Mouse (Mus musculus) MEL (cell line): Measurements from ENCODE around the gene Grip1. TPM values are rescaled to one million over a fixed set of nuclear protein-coding genes. Genes with fewer than 3 reads are reported as not detected.

Source experiments
- DNase-seq: peaks from one replicate; pipeline ENCODE4 v3.0.0; 2011; ENCODE audit warnings: low read depth, low spot score
- H3K27ac ChIP-seq: 2 replicates; pipeline ENCODE4 v1.5.1; 2012; ENCODE audit warnings: low read depth, mild to moderate bottlenecking, control low read depth, low read length, moderate library complexity; ENCODE audit not compliant: control insufficient read depth
- H3K27me3 ChIP-seq, 2 experiments: fragments of 150-350 bp in 1 of 2; sonication (generic) in 1 of 2; 2 replicates each; pipeline ENCODE4 v1.6.1; 2012; ENCODE audit warnings: low read length in 2 of 2, mild to moderate bottlenecking in 2 of 2, improper control_type of control experiment in 1 of 2, moderate library complexity in 1 of 2; ENCODE audit not compliant: insufficient read depth in 2 of 2, control insufficient read depth in 1 of 2
- H3K36me3 ChIP-seq, 2 experiments: 2 replicates each; pipeline ENCODE4 v1.6.1; 2012 to 2014; ENCODE audit warnings: low read length in 2 of 2, improper control_type of control experiment in 1 of 2, inconsistent platforms in 1 of 2, mild to moderate bottlenecking in 1 of 2; ENCODE audit not compliant: insufficient read depth in 2 of 2, control insufficient read depth in 1 of 2
- H3K4me1 ChIP-seq, 2 experiments: fragments of 150-350 bp in 1 of 2; sonication (generic) in 1 of 2; 2 replicates each; pipeline ENCODE4 v1.6.1; 2012; ENCODE audit warnings: low read length in 2 of 2, improper control_type of control experiment in 1 of 2, mild to moderate bottlenecking in 1 of 2; ENCODE audit not compliant: insufficient read depth in 2 of 2, control insufficient read depth in 1 of 2
- H3K4me3 ChIP-seq, 2 experiments: fragments of 150-350 bp in 1 of 2; sonication (generic) in 1 of 2; 2 replicates each; pipeline ENCODE4 v1.5.1; 2012; ENCODE audit warnings: low read depth in 2 of 2, low read length in 2 of 2, mild to moderate bottlenecking in 2 of 2, moderate library complexity in 2 of 2, control low read depth in 1 of 2, improper control_type of control experiment in 1 of 2; ENCODE audit not compliant: control insufficient read depth in 1 of 2, insufficient read depth in 1 of 2
- H3K79me2 ChIP-seq: 2 replicates; pipeline ENCODE4 v1.6.1; 2012; ENCODE audit warnings: mild to moderate bottlenecking, low read length, moderate library complexity; ENCODE audit not compliant: control insufficient read depth, poor library complexity, insufficient read depth
- H3K9ac ChIP-seq: 2 replicates; pipeline ENCODE4 v1.6.1; 2012; ENCODE audit warnings: low read depth, mild to moderate bottlenecking, control low read depth, low read length, moderate library complexity; ENCODE audit not compliant: control insufficient read depth, poor library complexity, severe bottlenecking
- H3K9me3 ChIP-seq: fragments of 150-350 bp; sonication (generic); replicated peaks from 2 replicates; pipeline ENCODE4 v1.6.1; 2012; ENCODE audit warnings: mild to moderate bottlenecking, low read length, improper control_type of control experiment, moderate library complexity; ENCODE audit not compliant: insufficient read depth
- CHD2 ChIP-seq: IDR thresholded peaks from 2 replicates; pipeline ENCODE4 v1.6.1; 2011; ENCODE audit warnings: low read length, improper control_type of control experiment
- CTCF ChIP-seq, 3 experiments: IDR thresholded peaks in 2 of 3; conservative IDR thresholded peaks in 1 of 3; 2 replicates each; pipeline ENCODE4 v1.5.1; 2011 to 2012; ENCODE audit warnings: low read length in 3 of 3, low read depth in 2 of 3, mild to moderate bottlenecking in 2 of 3, improper control_type of control experiment in 1 of 3, inconsistent platforms in 1 of 3, mixed read lengths in 1 of 3, moderate library complexity in 1 of 3; ENCODE audit not compliant: control insufficient read depth in 1 of 3, insufficient read depth in 1 of 3, poor library complexity in 1 of 3, severe bottlenecking in 1 of 3
- E2F4 ChIP-seq: IDR thresholded peaks from 2 replicates; pipeline ENCODE4 v1.6.1; 2011; ENCODE audit warnings: low read depth, low read length, improper control_type of control experiment, borderline replicate concordance
- ELF1 ChIP-seq: IDR thresholded peaks from 2 replicates; pipeline ENCODE4 v1.6.1; 2014; ENCODE audit warnings: low read depth, mild to moderate bottlenecking, inconsistent platforms, low read length, improper control_type of control experiment, moderate library complexity
- EP300 ChIP-seq, 2 experiments: IDR thresholded peaks; 2 replicates each; pipeline ENCODE4 v1.6.1; 2011; ENCODE audit warnings: improper control_type of control experiment in 2 of 2, low read length in 2 of 2, low read depth in 1 of 2, mild to moderate bottlenecking in 1 of 2
- GABPA ChIP-seq: IDR thresholded peaks from 2 replicates; pipeline ENCODE4 v1.6.1; 2012; ENCODE audit warnings: low read depth, mild to moderate bottlenecking, inconsistent platforms, low read length, improper control_type of control experiment, moderate library complexity
- HCFC1 ChIP-seq: IDR thresholded peaks from 2 replicates; pipeline ENCODE4 v1.6.1; 2012; ENCODE audit warnings: low read depth, mild to moderate bottlenecking, inconsistent platforms, low read length, improper control_type of control experiment, moderate library complexity
- KAT2A ChIP-seq: conservative IDR thresholded peaks from 2 replicates; pipeline ENCODE4 v1.6.1; 2012; ENCODE audit warnings: low read depth, low read length, improper control_type of control experiment, inconsistent platforms
- MAZ ChIP-seq: IDR thresholded peaks from 2 replicates; pipeline ENCODE4 v1.6.1; 2012; ENCODE audit warnings: low read depth, mild to moderate bottlenecking, inconsistent platforms, low read length, improper control_type of control experiment
- MEF2A ChIP-seq: IDR thresholded peaks from 2 replicates; pipeline ENCODE4 v1.6.1; 2014; ENCODE audit warnings: low read depth, mild to moderate bottlenecking, inconsistent platforms, low read length, improper control_type of control experiment; ENCODE audit not compliant: poor library complexity, insufficient replicate concordance, severe bottlenecking; ENCODE audit errors: extremely low read depth
- MXI1 ChIP-seq: IDR thresholded peaks from 2 replicates; pipeline ENCODE4 v1.6.1; 2011; ENCODE audit warnings: mild to moderate bottlenecking, low read depth, low read length, improper control_type of control experiment
- MYB ChIP-seq: IDR thresholded peaks from 2 replicates; pipeline ENCODE4 v1.6.1; 2011; ENCODE audit warnings: mild to moderate bottlenecking, low read depth, low read length, improper control_type of control experiment
- NELFE ChIP-seq: IDR thresholded peaks from 2 replicates; pipeline ENCODE4 v1.6.1; 2011; ENCODE audit warnings: low read depth, low read length, improper control_type of control experiment
- NRF1 ChIP-seq: IDR thresholded peaks from 2 replicates; pipeline ENCODE4 v1.6.1; 2014; ENCODE audit warnings: low read depth, mild to moderate bottlenecking, inconsistent platforms, low read length, improper control_type of control experiment, moderate library complexity; ENCODE audit not compliant: poor library complexity, insufficient read depth, severe bottlenecking
- POLR2AphosphoS5 ChIP-seq: IDR thresholded peaks from 2 replicates; pipeline ENCODE4 v1.6.1; 2012; ENCODE audit warnings: low read depth, borderline replicate concordance, mild to moderate bottlenecking, inconsistent platforms, low read length, moderate library complexity, mixed read lengths
- RAD21 ChIP-seq: IDR thresholded peaks from 2 replicates; pipeline ENCODE4 v1.6.1; 2011; ENCODE audit warnings: mild to moderate bottlenecking, low read depth, low read length, improper control_type of control experiment
- RCOR1 ChIP-seq: IDR thresholded peaks from 2 replicates; pipeline ENCODE4 v1.6.1; 2012; ENCODE audit warnings: low read depth, mild to moderate bottlenecking, inconsistent platforms, low read length, improper control_type of control experiment
- TAL1 ChIP-seq: IDR thresholded peaks from 2 replicates; pipeline ENCODE4 v1.6.1; 2012; ENCODE audit warnings: mild to moderate bottlenecking, inconsistent platforms, low read length, moderate library complexity, mixed read lengths
- USF1 ChIP-seq: IDR thresholded peaks from 2 replicates; pipeline ENCODE4 v1.6.1; 2014; ENCODE audit warnings: low read depth, mild to moderate bottlenecking, inconsistent platforms, low read length, improper control_type of control experiment, moderate library complexity
- USF2 ChIP-seq, 2 experiments: IDR thresholded peaks; 2 replicates each; pipeline ENCODE4 v1.6.1; 2011 to 2012; ENCODE audit warnings: improper control_type of control experiment in 2 of 2, low read length in 2 of 2, borderline replicate concordance in 1 of 2, inconsistent platforms in 1 of 2, low read depth in 1 of 2, mild to moderate bottlenecking in 1 of 2; ENCODE audit not compliant: insufficient read depth in 1 of 2
- ZMIZ1 ChIP-seq: IDR thresholded peaks from 2 replicates; pipeline ENCODE4 v1.6.1; 2012; ENCODE audit warnings: low read depth, mild to moderate bottlenecking, inconsistent platforms, low read length, improper control_type of control experiment, moderate library complexity
- ZNF384 ChIP-seq: IDR thresholded peaks from 2 replicates; pipeline ENCODE4 v1.6.1; 2012; ENCODE audit warnings: low read depth, mild to moderate bottlenecking, inconsistent platforms, low read length, improper control_type of control experiment
- polyA plus RNA-seq, 2 experiments: library from polyadenylated mRNA; stranded (reverse) in 1 of 2; unstranded in 1 of 2; fragments of >175 nt in 1 of 2; fragments of >200 nt in 1 of 2; gene quantifications; 2 replicates each; pipeline versions ENCODE4 v1.2.1 to v1.2.4; 2012; ENCODE audit warnings: low replicate concordance in 2 of 2, low read depth in 1 of 2; ENCODE audit not compliant: insufficient read length in 2 of 2, insufficient read depth in 1 of 2, missing spikeins in 1 of 2
- total RNA-seq: library from RNA; depleted of rRNA; stranded (reverse); fragments of 300-350 nt; gene quantifications from 2 replicates; pipeline ENCODE4 v1.2.3, GENCODE M21; 2012

The Grip1 gene
- total and polyA plus RNA-seq, 3 experiments, result 0.04 TPM; not detected in 2

DNA sequence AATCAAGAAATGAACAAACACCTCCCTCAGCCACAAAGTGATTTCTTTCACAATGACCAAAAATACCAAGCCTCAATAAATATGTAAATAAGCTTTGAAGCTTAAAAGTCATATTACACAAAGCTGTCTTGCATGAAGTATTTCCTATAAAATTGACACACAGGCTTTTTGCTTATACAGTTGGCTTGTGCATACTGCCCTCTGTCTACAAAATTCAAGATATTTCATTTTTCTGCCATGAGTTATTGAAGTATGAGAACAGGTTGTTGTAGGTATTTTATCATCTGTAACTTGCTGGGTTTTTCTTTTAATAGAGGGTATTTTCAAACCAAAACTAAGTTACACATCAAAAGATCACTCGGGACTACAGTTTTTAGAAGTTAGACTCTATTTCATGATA lies 326.0 kb downstream of the Grip1 start:
- DNase-seq, result no peak
- Histone ChIP-seq H3K27me3 (no peaks in the 10 kb centered on the region), H3K9me3 (no peaks in the 10 kb centered on the region), H3K4me1 (no peaks in the 10 kb centered on the region), H3K27ac (no peak overlapping the region), H3K36me3 (no peaks in the 10 kb centered on the region), H3K4me3 (no peak overlapping the region), H3K9ac (no peak overlapping the region), H3K79me2 (no peaks in the 10 kb centered on the region)
- TF ChIP-seq E2F4, result no peak
- no peak for TF ChIP-seq RAD21
- no peak for TF ChIP-seq EP300 (IDR thresholded peaks at IDR 0.05; ENCODE audit: low read depth in 1 of 2, low read length in 2 of 2)
- no peak for TF ChIP-seq MYB
- no peak for TF ChIP-seq USF2 (IDR thresholded peaks at IDR 0.05; ENCODE audit: borderline replicate concordance in 1 of 2, insufficient read depth in 1 of 2, low read depth in 1 of 2, low read length in 2 of 2)
- no peak for TF ChIP-seq NRF1
- TF ChIP-seq MEF2A, result no peak
- TF ChIP-seq GABPA, result no peak
- no peak for TF ChIP-seq POLR2AphosphoS5
- no peak for TF ChIP-seq TAL1
- no peak for TF ChIP-seq MXI1
- TF ChIP-seq HCFC1, result no peak
- TF ChIP-seq KAT2A, result no peak
- no peak for TF ChIP-seq USF1
- no peak for TF ChIP-seq RCOR1
- TF ChIP-seq MAZ, result no peak
- no peak for TF ChIP-seq ZMIZ1

DNA sequence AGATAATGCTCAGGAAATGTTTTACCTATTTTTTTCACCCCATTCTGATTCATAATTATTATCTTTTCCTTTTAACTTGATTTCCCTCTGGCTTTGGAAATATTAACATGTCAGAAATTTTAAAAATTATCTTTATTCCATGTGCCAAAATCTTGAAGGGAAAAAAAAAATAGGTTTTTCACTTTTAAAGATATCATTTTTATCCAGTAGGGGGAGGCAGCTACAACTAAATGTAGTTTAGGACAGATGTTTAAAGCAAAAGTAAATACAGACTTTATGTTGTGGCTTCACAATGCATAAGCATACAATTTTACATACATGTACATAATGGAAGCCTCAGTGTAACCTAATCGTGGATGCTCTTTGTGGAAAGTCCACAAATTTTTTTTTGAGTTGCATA lies 336.9 kb downstream of the Grip1 start:
- TF ChIP-seq CHD2, result no peak
- TF ChIP-seq GABPA, result no peak
- no peak for TF ChIP-seq RCOR1
- no peak for TF ChIP-seq ZNF384
- peak; percentile 17 for TF ChIP-seq RAD21
- no peak for TF ChIP-seq HCFC1
- no peak for TF ChIP-seq EP300 (IDR thresholded peaks at IDR 0.05; ENCODE audit: low read depth in 1 of 2, low read length in 2 of 2)
- no peak for TF ChIP-seq ELF1
- TF ChIP-seq CTCF (IDR thresholded peaks at IDR 0.05 in 2 of 3, conservative IDR thresholded peaks at IDR 0.05 in 1 of 3; ENCODE audit: control insufficient read depth in 1 of 3, insufficient read depth in 1 of 3, low read depth in 2 of 3, low read length in 3 of 3, poor library complexity in 1 of 3, severe bottlenecking in 1 of 3), result peak in 1 of 3 experiments; percentile 7; a peak in 1 of 6 replicates
- no peak for TF ChIP-seq NELFE
- TF ChIP-seq, all 39 proteins: peak for 2
- DNase-seq, result no peak

More for the DNA sequence above, 336.9 kb downstream of the Grip1 start:
- H3K79me2 ChIP-seq, result no peaks in the 10 kb centered on the region
- no peak overlapping the region for H3K27ac ChIP-seq
- H3K27me3 ChIP-seq, result no peaks in the 10 kb centered on the region
- H3K9me3 ChIP-seq, result no peaks in the 10 kb centered on the region
- no peak overlapping the region for H3K4me3 ChIP-seq
- no peak overlapping the region for H3K9ac ChIP-seq
- H3K4me1 ChIP-seq, result no peaks in the 10 kb centered on the region
- H3K36me3 ChIP-seq, result no peaks in the 10 kb centered on the region
